Mouse (Mus musculus): ENCODE measurements around the gene Eif4a3. TPM values are rescaled to one million over a fixed set of nuclear protein-coding genes. Genes with fewer than 3 reads are reported as not detected.
"Not testable (repeated sequence)": the region's sequence is repeated elsewhere in the genome, so short reads cannot be mapped to it uniquely, and the experiment has no call there.

The Eif4a3 gene
- total RNA-seq, 2 experiments from 2014 or later: 29.9 to 36.9 TPM

DNA sequence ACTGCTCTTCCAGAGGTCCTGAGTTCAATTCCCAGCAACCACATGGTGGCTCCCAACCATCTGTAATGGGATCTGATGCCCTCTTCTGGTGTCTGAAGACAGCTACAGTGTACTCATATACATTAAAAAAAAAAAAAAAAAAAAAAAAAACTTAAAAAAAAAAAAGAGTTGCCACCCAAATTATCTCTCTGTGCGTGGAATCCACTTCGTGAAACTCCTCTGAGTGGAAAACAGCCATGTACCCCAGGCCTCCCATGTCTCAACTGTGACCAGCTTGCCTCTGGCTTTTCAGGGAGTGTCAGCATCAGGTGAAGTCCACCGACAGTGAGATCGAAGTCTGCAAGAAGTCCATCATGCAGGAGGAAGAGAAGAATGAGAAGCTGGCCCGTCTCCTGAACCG lies 54.3 kb downstream of the Eif4a3 start:
- not testable (repeated sequence) for DNase-seq

DNA sequence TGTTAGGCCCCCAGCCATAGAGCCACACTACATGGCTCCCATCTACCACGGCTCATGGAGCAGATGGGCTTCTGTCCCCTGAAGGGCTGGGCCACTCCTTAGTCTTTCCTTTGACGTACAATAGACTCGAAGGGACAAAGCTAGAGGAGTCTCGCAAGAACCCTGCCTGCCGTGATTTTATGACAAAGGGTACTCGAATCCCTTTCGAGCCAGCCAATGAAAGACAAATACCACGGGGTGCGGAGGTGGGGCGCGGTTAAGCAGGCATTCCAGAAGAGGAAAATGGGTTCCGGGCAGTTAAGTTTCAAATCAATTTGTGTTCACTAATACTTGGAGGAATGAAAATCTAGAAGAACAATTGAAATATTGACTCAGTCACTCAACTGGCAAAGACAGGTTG lies 60.4 kb downstream of the Eif4a3 start:
- no peak for DNase-seq

Other genes starting within 250 kb of the Eif4a3 start
- 1 to 10 TPM; 2.4 to 3.5 TPM for gene Cbx4, start 213.9 kb downstream of the Eif4a3 start, total RNA-seq (2021)
- gene Tbc1d16, start 71.6 kb downstream of the Eif4a3 start, total RNA-seq (2021): 10 to 100 TPM; 16.1 to 20.9 TPM
- under 1 TPM in 1 of 2 experiments, not detected in 1; 0.41 TPM for gene Ccdc40, start 71.5 kb downstream of the Eif4a3 start, total RNA-seq (2021)
- 100 to 1,000 TPM; 110 to 138 TPM for gene Gaa, start 32.2 kb downstream of the Eif4a3 start, total RNA-seq (2021)
- under 1 TPM; 0.43 to 0.51 TPM for gene Card14, start 7.7 kb upstream of the Eif4a3 start, total RNA-seq (2021)
- gene Sgsh, start 55.4 kb upstream of the Eif4a3 start, total RNA-seq (2021): 1 to 10 TPM; 3.1 to 3.3 TPM
- gene Slc26a11, start 55.5 kb upstream of the Eif4a3 start, total RNA-seq (2021): 1 to 10 TPM; 2.4 to 3.5 TPM
- 1 to 10 TPM; 5.2 to 5.7 TPM for gene Rnf213, start 93.0 kb upstream of the Eif4a3 start, total RNA-seq (2021)
- gene Endov, start 191.3 kb upstream of the Eif4a3 start, total RNA-seq (2021): 1 to 10 TPM; 3.9 to 4.8 TPM
- gene Nptx1, start 247.7 kb upstream of the Eif4a3 start, total RNA-seq (2021): under 1 TPM; 0.08 to 0.19 TPM